Mouse (Mus musculus) brain, embryonic 14.5 days (tissue): ENCODE measurements around the gene Rmnd5b.

ENCODE experiments used
- CTCF ChIP-seq: fragments of 200-500 bp; IDR thresholded peaks from 2 replicates; pipeline ENCODE4 v1.5.1; 2012; ENCODE audit warnings: inconsistent platforms, mild to moderate bottlenecking, moderate library complexity, borderline replicate concordance; ENCODE audit not compliant: insufficient read depth, insufficient read length; ENCODE audit errors: extremely low read depth
- POLR2A ChIP-seq: fragments of 200-500 bp; IDR thresholded peaks from 2 replicates; pipeline ENCODE4 v1.6.1; 2012; ENCODE audit warnings: mild to moderate bottlenecking, inconsistent platforms, borderline replicate concordance; ENCODE audit not compliant: poor library complexity, insufficient read depth, insufficient read length, severe bottlenecking; ENCODE audit errors: extremely low read depth

DNA sequence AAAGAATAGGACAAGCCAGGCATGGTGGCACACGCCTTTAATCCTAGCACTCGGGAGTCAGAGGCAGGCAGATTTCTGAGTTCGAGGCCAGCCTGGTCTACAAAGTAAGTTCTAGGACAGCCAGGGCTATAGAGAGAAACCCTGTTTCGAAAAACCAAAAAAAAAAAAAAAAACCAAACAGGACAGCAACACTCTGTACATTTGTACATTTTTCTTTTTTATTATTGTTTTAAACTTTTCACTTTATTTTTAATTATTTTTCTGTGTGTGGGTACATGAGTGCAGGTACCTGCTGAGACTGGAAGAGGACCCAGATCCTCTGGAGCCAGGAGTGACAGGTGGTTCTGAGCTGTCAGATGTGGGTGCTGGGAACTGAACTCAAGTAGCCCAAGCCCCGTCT lies 39.7 kb upstream of the Rmnd5b start:
- TF ChIP-seq POLR2A (no peak), CTCF (no peak)
